Comparison of ENCODE assay signal across 9 mouse cellular contexts in genomic region chr7:38174321-38175148, GRCm38 (mm10). TPM values are rescaled to one million over a fixed set of nuclear protein-coding genes. Genes with fewer than 3 reads are reported as not detected.
DNase-seq lines count a peak whose midpoint lies in the region; ATAC-seq and TF ChIP-seq lines count a peak whose summit lies in the region.
"Had no signal": no experiment of that assay in that cellular context is flagged by ENCODE, and none has a peak within 500 bp of the region (broad histone marks: within the 10 kb centered on the region; RNA-seq: fewer than 3 reads in every experiment).

No protein-coding gene starts in this region.

- no peaks in the 10 kb centered on the region for H3K27me3 ChIP-seq in forebrain, embryonic 16.5 days (replicated peaks; ENCODE audit: control insufficient read depth, insufficient read depth, low read length)
- H3K27me3 ChIP-seq in midbrain, embryonic 10.5 days (ENCODE audit: low read depth, poor library complexity, severe bottlenecking), result peaks cover 16% of the 10 kb centered on the region
- peaks cover 6% of the 10 kb centered on the region for H3K27me3 ChIP-seq in stomach, embryonic 15.5 days (replicated peaks)

- peak; percentile 11 for DNase-seq in gastrocnemius, adult 2 months
- no peak for DNase-seq in gastrocnemius, adult 18-20 months (ENCODE audit: low spot score)
- DNase-seq in R1 (ENCODE audit: low read depth, low spot score) (peak; percentile 67), MN1 (ENCODE audit: low spot score) (no peak)
- DNase-seq in layer of hippocampus, postnatal 10 days (ENCODE audit: low spot score in 2 of 2), result peak; percentile 54 to 66
- peak; percentile 73 for DNase-seq in midbrain, embryonic 10.5 days (ENCODE audit: low spot score)

- peak overlapping the region; percentile 49 for H3K4me2 ChIP-seq in forebrain, embryonic 16.5 days (ENCODE audit: low read length)
- H3K4me2 ChIP-seq in stomach, embryonic 15.5 days, result peak overlapping the region; percentile 57

- peak; percentile 86 for ATAC-seq in forebrain, embryonic 16.5 days
- no peak for ATAC-seq in stomach, embryonic 15.5 days (ENCODE audit: insufficient read depth, low FRiP score, low read depth)

- H3K4me1 ChIP-seq in forebrain, embryonic 16.5 days (replicated peaks; ENCODE audit: control insufficient read depth, insufficient read depth, low read length), result peaks cover 13% of the 10 kb centered on the region
- peaks cover 20% of the 10 kb centered on the region for H3K4me1 ChIP-seq in midbrain, embryonic 10.5 days
- peaks cover 6% of the 10 kb centered on the region for H3K4me1 ChIP-seq in stomach, embryonic 15.5 days

- peak overlapping the region; percentile 53 for H3K4me3 ChIP-seq in gastrocnemius, adult 2 months
- H3K4me3 ChIP-seq in forebrain, embryonic 16.5 days (replicated peaks; ENCODE audit: low read length), result peak overlapping the region; percentile 25
- peak overlapping the region; percentile 46 for H3K4me3 ChIP-seq in midbrain, embryonic 10.5 days
- H3K4me3 ChIP-seq in stomach, embryonic 15.5 days (replicated peaks), result peak overlapping the region; percentile 35

- intact Hi-C loops in gastrocnemius, adult 2 months (cut with DNase I), result no loop called here

- no peaks in the 10 kb centered on the region for H3K9me3 ChIP-seq in forebrain, embryonic 16.5 days (ENCODE audit: control insufficient read depth, low read length)
- 0 out of 2 replicates have a peak, but pooled peaks cover 2% of the 10 kb centered on the region for H3K9me3 ChIP-seq in midbrain, embryonic 10.5 days (replicated peaks)
- no peaks in the 10 kb centered on the region for H3K9me3 ChIP-seq in stomach, embryonic 15.5 days

- H3K9ac ChIP-seq in forebrain, embryonic 16.5 days (replicated peaks; ENCODE audit: low read depth, low read length), result peak overlapping the region; percentile 63
- no peak overlapping the region for H3K9ac ChIP-seq in stomach, embryonic 15.5 days

- no peaks in the 10 kb centered on the region for H3K36me3 ChIP-seq in forebrain, embryonic 16.5 days (ENCODE audit: control insufficient read depth, insufficient read depth)
- H3K36me3 ChIP-seq in midbrain, embryonic 10.5 days, result no peaks in the 10 kb centered on the region
- no peaks in the 10 kb centered on the region for H3K36me3 ChIP-seq in stomach, embryonic 15.5 days
- H3K36me3 ChIP-seq: G1E had no signal

- WGBS in forebrain, embryonic 16.5 days, result 8% methylated on average over 31 of the region's 31 CpGs
- WGBS in midbrain, embryonic 10.5 days, result 9% methylated on average over 31 of the region's 31 CpGs
- WGBS in stomach, embryonic 15.5 days, result 17% methylated on average over 31 of the region's 31 CpGs

- no peak for TF ChIP-seq CTCF in gastrocnemius, adult 2 months (IDR thresholded peaks at IDR 0.05)

- no peak overlapping the region for H3K27ac ChIP-seq in gastrocnemius, adult 2 months
- peak overlapping the region; percentile 62 for H3K27ac ChIP-seq in forebrain, embryonic 16.5 days (ENCODE audit: low read length)
- H3K27ac ChIP-seq in midbrain, embryonic 10.5 days (replicated peaks), result peak overlapping the region; percentile 91
- no peak overlapping the region for H3K27ac ChIP-seq in stomach, embryonic 15.5 days

RNA-seq across cellular contexts. Expression of gene 1600014C10Rik, which starts 8.5 kb away (rescaled TPM):
- total RNA-seq in gastrocnemius, adult 2 months (2021), result 10 to 100 TPM; 23.4 to 31.9 TPM
- 10 to 100 TPM; 26.5 to 27.1 TPM for total RNA-seq in gastrocnemius, adult 18-20 months (2021)
- polyA plus RNA-seq in forebrain, embryonic 16.5 days (2015; fragmentation: Nextera tagmentation; extraction: Ambion mirVana), result 17.7 and 18.7 TPM in 2 replicates
- total RNA-seq in layer of hippocampus, postnatal 10 days (2021), result 10 to 100 TPM; 17.6 to 19.7 TPM
- 14.3 and 16.3 TPM in 2 replicates for polyA plus RNA-seq in midbrain, embryonic 10.5 days (2016; fragmentation: Nextera tagmentation; extraction: Ambion mirVana)
- polyA plus RNA-seq in stomach, embryonic 15.5 days (2015; fragmentation: Nextera tagmentation; extraction: Ambion mirVana), result 13.6 and 14.9 TPM in 2 replicates

RNA-seq across cellular contexts. Expression of gene Plekhf1, which starts 53.3 kb away (rescaled TPM):
- total RNA-seq in gastrocnemius, adult 2 months (2021), result 10 to 100 TPM in 1 of 2 experiments, 1 to 10 TPM in 1; 6.6 to 15.0 TPM
- total RNA-seq in gastrocnemius, adult 18-20 months (2021), result 1 to 10 TPM; 5.7 to 8.4 TPM
- polyA plus RNA-seq in forebrain, embryonic 16.5 days (2015; fragmentation: Nextera tagmentation; extraction: Ambion mirVana), result 0.42 and 0.71 TPM in 2 replicates
- 1 to 10 TPM; 1.3 to 1.8 TPM for total RNA-seq in layer of hippocampus, postnatal 10 days (2021)
- polyA plus RNA-seq in midbrain, embryonic 10.5 days (2016; fragmentation: Nextera tagmentation; extraction: Ambion mirVana), result 2.3 and 2.6 TPM in 2 replicates
- polyA plus RNA-seq in stomach, embryonic 15.5 days (2015; fragmentation: Nextera tagmentation; extraction: Ambion mirVana), result 3.2 TPM in 2 replicates

Comparison
In these comparisons a context has a peak if more than half of its experiments do, and no peak if none do; other contexts are left out.
1. DNase-seq: peak in gastrocnemius, adult 2 months (single experiment), R1 (single experiment), layer of hippocampus, postnatal 10 days (2 of 2) and midbrain, embryonic 10.5 days (single experiment); none in gastrocnemius, adult 18-20 months (single experiment) and MN1 (single experiment).
2. H3K27ac ChIP-seq: peak in forebrain, embryonic 16.5 days (single experiment) and midbrain, embryonic 10.5 days (single experiment); none in gastrocnemius, adult 2 months (single experiment) and stomach, embryonic 15.5 days (single experiment).
3. Peak in every context shown above with its lines, with median percentiles within 50 percentile points of each other: H3K4me3 ChIP-seq.